Mouse (Mus musculus): ENCODE measurements at regions not wholly inside any gene's neighbourhood (a gene's known extent, or its start where the extent isn't known, plus 50 kb on each side); places are given as distances from the start of the nearest gene placed in this dataset.

- peak; percentile 89 for TF ChIP-seq CTCF (IDR thresholded peaks at IDR 0.05; ENCODE audit: low read depth, low read length)
- no peak for TF ChIP-seq EP300 (IDR thresholded peaks at IDR 0.05; ENCODE audit: insufficient read depth, low read depth, low read length)
These were observed 179.5 kb upstream of the Atp11b start for GRCm38 (mm10) chr3:35574402-35574801.
